Mouse (Mus musculus) CH12F3 (cell line): ENCODE measurements around the gene Zbtb21.
"Not testable (repeated sequence)": the region's sequence is repeated elsewhere in the genome, so short reads cannot be mapped to it uniquely, and the experiment has no call there.

Experiments
- in situ Hi-C: fragments of 300-500 bp; cut with MboI; formaldehyde crosslinking; loops from 2 replicates; pipeline ENCODE4 v1.14.3; 2020; ENCODE audit warnings: low sequenced_read_pairs

The Zbtb21 gene

DNA sequence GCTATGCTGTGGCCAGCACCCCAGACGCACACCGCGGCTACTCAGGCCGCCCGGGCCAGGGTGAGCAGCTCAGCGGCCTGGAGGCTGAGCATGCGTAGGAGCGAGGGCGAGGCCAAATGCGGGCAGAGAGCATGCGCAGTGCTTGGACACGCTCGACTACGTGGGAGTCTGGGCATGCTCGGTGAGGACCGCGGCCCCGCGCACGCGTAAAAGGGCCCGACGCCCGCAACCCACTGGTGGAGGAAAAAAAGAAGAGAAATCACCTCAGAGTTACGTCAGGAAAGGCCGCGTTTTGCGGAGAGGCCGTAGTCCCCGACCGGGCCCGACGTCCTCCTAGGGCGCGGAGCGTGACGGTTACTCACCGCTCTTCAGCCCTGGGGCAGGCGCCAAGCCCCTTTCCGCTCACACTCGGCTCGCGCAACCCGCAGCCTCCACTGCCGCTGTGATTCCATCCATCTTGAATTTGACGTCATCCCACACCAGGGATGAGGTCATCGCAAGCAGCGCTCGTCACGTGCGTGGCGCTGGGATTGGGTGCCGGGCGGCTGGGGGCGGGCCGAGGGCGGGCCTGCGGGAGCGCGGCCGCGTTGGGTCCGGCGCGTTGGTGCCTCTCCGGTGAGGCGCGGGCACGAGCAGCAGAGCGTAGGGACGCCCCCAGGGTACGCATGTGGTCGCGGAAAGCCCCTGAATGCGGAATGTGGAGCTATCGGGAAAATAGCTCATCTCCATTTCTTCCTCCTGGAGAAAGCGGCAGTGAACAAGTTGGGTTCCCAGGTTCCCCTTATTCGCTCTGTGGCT, at the start of gene Zbtb21, which contains the start of gene C2cd2:
Gene Zbtb21, minus strand, starts transcription at position 472 of the 798 bp plus-strand sequence.
Gene C2cd2, minus strand, starts transcription at position 448 of the 798 bp plus-strand sequence.
- in situ Hi-C loops: no loop called here

DNA sequence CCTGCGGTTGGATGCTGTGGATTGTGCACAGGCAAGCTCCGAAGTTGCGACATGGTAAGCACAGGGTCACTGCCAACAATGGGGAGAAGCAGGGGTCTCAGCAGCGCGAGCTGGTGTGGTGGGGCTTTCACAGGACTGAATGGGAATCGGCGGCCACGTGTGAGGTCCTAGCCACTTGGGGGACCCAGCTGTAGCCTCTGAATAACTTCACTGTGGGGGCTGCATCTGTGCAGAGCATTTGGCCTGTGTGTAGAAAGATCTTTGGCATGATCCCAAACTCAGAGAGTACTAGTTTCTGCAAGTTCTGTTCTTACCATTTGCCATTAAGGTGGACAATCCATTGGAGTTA, 34.9 kb upstream of the Zbtb21 start:
- in situ Hi-C loops: not testable (repeated sequence)

DNA sequence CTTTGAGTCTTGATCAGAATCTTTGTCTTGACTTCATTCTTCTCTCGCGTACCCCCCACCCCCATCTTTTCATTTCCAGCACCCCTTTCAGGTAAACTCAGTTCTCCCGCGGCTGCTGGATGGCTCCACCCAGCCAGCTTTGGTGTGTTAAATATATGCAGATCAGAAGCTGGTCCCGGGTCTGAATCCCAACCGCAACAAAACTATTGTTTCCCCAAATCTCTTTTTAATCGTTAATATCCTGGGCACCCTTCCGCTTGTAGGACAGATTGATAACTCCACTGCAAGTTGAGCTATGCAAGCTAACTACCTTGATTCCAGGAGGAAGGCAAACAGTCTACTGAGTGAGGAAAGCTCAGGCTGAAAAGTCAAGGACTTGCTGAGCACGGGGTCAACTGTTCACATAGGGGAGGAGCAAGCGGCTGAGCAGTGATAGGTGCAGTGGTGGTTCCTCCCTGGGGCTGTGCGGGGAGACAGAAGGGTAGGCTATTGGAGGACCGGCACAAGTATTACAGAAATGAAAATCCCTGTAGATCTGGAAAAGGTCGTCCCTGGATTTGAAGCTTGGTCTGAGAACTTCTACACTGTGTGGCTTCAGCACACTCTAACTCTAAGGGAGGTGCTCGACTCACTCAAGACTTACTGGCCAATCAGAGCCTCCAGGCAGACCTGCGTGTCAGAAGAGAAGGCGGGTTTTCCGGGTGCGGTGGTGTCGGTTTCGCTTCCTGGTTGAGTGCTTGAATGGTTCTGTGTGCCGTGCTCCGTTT, 34.4 kb upstream of the Zbtb21 start, which contains the start of gene B230307C23Rik:
Gene B230307C23Rik, plus strand, starts transcription at position 700 of the 767 bp plus-strand sequence.
- in situ Hi-C loops: no loop called here

DNA sequence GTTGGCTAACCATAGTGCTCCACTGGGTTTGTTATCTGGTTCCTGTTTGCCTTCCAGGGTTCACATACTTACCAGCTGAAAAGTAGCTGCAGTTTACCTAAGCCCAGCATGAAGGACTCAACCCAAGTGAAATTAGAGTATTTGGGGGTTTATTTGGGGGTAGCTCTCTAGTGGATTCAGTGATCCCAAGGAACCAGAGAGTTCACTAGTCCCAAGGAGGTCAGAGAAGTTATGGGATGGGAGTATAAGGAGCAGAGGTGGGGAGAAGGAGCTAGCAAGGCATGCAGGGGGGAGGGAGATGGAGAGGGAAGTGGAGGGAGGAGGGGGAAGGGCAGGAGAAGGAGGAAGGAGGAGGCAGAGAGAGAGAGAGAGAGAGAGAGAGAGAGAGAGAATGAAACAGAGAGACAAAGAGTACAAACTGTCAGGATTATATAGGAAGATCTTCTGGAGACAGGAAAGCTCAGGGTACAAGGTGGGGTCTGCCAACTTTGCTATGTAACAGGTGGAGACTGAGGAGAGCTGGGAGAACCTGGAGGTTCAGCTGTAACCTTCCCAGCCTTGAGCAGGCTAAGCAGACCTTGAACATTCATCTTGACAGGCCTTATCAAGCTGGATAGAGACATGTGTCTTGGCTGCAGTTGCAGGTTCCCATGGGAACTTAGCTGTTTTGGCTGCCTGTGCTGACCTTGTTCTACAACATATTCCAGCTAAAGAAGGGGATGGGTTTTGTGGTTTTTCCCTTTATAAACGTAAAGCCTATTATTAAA, 33.6 kb upstream of the Zbtb21 start:
- in situ Hi-C loops: no loop called here

DNA sequence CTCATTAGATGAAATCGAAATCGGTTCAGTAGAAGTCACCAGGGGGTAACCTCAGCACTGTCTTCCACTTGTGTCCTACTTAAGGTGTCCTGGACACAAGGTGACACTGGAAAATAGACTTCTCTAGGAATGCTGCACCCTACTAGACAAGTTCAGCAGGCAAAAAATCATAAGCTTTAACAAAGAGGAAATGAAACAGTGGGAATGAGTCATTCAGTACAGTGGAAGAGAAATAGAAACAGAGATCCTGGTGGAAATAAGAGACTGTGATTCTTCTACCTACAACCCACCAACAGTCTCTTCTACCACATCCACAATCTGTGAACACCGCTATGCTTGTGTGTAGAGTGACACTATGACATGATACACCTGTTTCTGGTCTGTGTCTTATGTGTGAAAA, 30.1 kb upstream of the Zbtb21 start:
- in situ Hi-C loops: not testable (repeated sequence)

DNA sequence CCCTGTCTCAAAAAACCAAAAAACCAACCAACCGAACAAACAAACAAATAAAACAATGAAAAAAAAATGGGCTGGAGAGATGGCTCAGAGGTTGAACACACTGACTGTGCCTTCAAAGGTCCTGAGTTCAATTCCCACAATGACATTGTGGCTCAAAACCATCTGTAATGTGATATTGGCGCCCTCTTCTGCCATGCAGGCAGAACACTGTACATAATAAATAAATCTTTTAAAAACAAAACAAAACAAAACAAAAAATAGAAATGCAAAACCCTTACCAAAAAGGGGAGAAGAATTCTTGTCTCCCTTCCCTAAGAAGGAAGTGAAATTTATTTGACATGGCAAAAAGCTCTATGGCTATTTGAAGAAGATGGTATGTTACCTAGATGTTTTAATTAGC, 29.1 kb upstream of the Zbtb21 start:
- in situ Hi-C loops: no loop called here

DNA sequence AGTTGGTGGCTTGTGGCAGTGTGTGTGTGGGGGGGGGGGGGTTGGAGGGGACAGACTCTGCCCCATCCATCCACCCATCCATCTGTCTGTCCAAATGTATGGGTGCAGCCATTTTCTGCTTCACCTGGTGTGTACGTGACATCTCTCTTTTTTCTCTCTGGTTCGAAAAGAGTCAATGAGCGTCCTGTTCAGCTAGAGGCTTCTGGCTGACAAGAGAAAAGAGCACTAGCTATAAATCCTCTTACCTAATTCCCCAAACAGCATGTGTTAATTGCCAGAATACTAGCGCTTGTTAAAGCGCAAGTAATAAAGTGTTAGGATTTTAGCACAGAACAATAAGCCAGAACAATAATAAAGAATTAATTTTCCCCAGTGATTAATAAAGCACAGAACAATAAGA, 22.2 kb upstream of the Zbtb21 start:
- in situ Hi-C loops: no loop called here

DNA sequence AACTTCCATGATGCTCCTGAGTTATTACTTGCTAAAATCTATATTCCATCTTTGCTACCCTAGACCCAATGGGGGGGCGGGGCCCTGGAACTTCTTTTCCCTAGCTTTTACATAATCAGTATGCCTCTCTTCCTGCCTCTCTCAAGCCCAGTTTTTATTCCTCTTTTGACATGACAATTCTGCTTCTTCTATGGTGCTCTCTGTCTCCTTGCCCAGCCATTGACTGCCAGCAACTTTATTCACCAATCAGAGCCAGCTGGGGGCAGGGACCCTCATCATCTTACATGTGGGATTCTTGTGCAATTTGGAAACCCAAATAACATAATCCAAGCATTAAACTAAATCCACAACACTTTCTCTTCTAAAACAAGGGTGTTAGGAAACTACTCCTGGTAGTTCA, 18.9 kb upstream of the Zbtb21 start:
- in situ Hi-C loops: no loop called here

DNA sequence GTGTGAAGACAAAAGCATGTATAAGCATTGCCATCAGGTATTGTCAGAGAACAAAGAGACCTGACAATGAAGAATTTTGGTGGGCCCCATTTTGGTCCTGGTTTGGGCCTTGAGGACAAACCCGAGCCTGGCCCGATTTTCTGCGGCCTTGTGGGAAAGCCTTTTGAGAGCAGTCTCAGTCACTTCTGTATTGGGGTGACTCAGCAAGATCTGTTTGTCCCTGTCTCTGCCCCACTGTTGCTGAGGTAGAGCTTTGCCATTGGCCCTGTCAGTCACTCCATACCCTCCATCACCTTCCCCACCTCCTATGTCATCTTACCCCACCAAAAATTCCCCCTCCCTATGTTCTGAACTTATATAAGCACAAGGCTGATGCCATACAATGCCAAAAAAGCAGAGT, 15.3 kb upstream of the Zbtb21 start:
- in situ Hi-C loops: no loop called here

DNA sequence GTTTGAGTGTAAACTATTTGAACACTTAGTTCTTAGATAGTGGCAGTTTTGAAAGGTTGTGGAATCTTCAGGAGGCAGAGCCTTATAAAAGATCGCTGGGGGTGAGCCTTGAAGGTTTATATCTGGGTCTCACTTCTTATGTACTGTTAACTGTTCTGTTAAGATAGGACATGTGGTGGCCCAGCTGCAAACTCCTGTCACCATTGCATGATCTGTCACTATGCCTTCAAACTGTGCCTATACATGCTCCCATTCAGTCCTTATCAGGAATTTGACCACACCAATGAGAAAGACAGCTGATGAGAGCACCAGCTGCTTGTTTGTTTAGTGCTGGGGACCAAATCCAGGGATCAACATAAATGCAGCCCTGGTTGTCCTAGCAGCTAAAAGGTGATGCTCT, 14.9 kb upstream of the Zbtb21 start:
- in situ Hi-C loops: no loop called here

DNA sequence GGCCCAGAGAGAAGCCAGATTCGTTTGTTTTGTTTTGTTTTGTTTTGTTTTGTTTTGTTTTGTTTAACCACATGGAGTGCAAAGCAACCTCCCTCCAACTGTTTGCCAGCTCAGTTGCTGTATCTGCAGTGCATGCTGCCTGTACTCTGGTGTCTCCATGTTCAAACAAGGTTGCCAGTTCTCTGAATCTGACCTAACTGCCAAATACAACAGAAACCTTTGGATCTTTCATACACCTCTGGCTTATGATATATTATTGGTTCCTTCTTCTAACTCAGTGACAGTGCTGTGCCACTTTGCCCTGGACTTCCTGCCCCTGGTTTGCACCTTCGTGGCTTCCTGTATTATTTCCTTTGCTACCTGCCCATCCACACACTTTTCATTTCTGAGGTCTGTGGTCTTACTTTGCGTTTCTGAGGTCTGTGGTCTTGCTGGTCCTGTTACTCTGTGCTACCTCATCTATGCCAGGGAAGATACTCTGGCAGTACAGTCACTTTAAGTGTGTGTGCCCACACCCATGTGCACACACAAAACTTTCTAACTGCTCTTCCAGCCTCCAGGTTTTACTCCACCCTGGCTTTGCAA, 1.6 kb upstream of the Zbtb21 start:
- in situ Hi-C loops: no loop called here

DNA sequence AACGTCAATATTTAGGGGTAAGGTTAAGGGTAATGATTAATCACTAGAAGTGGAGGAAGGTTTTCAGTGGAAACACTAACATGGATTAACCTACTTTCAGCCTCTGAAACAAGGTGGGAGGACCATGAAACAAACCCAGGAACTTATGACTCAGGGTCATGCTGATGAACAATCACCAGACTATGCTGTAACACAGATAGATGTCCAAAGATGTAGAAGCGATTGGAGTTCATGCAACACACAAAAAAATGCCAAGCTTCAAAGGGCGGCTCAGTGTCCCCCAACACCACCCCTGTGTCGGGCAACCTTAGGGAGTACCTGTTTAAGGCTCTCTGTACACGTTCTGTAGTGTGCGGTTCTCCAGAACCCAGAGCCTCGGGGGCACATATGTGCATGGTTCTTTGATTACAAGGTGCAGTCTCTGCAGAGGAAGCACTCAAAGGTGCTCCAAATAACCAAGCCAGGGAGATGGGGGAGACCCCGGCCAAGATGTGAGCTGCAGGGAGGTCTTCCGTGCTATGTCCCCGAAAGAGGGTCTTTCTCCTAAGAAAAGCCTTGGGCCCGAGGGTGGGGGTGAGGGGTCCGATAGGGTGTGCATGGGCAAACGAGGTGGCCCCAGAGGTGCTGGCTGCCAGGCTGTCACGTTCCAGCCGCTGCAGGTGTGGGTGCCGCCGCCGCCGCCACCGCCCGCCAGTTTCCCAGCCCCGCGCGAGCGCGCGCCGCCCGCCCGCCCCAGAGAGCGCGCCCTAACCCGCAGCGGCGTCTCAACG, 856 bp downstream of the Zbtb21 start:
- in situ Hi-C loops: no loop called here

DNA sequence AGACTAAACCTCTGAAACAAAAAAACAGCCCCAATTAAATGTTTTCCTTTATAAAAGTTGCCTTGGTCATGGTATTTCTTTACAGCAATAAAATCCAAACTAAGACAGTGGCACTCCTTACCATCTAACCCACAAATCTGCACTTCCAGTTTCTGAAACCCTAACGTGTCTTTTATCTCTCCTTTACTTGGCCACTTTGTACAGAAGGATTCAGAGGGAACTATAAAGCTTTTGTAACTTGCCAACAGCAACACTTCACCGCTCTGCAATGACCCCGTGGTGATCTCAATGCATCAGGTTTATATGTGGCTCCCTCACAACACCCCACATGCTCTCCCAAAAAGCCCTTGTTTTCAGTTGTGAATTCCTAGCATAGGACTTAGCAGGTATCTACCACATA, 2.1 kb downstream of the Zbtb21 start:
- in situ Hi-C loops: no loop called here

DNA sequence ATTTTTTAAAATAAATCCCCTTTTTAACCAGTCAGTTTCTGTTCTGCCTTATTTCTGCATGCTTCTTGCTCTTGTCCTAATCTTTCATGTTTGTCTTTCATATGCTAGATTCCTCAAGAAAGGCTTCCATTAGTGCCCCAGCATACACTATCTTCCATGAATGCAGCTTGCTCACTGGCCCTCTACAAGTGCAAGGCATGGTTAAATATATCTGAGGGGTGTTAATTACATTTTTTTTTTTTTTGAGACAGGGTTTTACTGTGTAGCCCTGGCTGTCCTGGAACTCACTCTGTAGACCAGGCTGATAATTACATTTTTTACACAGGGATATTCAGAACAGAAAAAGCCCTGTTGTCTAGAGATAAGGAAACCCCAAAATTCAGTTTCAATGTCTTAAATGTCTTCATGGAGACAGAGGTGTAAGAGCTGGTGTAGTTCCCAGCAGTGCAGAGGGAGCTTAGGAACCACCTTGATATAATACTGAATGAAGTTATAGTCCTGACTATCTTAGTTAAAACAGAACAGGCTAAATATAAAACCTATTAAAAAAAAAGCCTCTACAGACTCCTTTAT, 3.9 kb downstream of the Zbtb21 start:
- in situ Hi-C loops: no loop called here

DNA sequence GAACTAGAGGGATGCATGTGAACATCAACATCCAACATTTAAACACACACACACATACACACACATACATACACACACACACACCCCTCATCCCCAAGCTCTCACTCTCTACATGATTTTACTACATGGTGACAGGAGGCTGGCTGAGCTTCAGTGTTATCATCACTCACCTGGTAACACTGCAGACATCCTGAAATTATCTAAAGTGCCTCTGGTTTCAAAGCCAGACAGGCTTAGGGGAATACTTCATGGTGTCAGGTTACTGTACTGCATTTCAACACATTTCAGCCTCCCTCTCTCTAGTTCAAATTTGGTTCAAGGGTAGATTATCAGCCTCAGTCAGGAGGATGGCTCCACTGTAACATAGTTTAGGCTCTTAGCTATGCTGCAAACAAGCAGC, 4.8 kb downstream of the Zbtb21 start:
- in situ Hi-C loops: no loop called here

DNA sequence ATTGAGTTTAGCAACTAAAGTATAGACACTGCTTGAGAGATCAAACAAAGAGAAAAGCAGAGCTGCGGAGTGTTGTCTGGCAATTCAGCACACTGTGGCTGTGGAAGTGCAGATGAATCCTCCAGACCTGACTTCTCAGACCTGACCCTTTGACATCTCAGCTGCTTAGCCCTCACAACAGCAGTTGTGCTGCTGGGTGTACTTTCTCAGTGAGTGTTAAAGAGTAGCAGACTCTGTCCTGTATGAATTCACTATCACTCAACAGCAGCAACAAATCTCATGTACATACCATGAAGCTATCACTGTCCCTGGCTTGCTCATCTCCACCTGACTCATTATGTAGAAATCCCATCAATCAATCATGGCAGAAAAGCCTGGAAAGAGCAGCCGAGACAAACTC, 6.4 kb downstream of the Zbtb21 start:
- in situ Hi-C loops: no loop called here

DNA sequence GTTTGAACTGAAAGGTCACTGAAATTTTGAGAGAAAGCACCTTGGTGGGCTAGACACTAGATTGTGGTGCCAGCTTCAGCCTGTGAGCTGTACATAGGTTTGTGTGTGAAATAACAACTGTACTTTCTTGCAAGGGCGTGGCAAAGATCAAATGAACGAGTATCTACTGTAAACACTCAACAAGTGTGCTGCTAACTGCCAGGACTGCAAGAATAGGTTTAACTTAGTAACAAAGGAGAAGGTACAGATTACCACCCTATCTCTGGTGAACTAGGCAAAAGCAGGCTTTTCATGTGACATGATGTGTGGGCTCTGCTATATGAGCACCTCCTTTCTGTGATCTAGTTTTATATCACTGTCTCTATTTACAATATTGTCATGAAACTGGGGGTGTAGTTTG, 9.1 kb downstream of the Zbtb21 start:
- in situ Hi-C loops: no loop called here

DNA sequence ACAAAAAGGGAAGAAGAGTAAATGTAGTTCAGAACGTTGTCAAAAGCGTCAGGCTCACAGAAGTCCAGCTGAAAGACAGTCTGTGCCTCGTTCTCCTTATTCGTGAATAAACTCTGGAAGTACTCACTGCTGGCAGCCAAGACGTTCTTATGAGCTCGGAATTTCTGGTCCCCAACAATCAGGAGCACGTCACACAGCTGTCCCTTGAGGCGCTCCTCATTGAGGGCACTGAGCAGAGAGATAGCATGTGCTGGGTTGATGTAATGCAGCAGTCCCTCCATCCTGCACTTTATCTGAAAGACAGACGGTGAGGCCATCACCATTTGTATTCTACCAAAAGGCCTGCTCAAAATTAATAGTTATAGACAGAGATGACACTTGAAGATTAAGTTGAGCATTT, 9.6 kb downstream of the Zbtb21 start:
- in situ Hi-C loops: no loop called here

DNA sequence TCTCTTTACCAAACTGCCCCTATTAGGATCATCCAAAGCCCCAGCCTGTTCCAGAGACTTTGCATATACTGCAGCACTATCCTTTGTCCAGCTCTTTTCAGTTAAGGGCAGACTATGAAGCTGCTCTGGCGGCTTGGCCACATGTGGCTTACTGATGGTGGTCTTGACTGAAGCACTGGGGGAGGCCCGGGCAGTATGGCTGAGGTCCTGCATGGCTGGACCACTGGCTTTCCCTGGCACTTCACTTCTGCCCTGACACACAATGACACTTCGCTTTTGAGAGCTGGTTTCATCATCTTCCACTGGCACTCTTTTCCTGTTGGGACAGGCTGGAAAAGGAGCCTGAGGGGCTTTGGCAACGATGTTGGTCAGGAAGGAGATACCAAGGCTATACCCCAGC, 10.1 kb downstream of the Zbtb21 start:
- in situ Hi-C loops: no loop called here

DNA sequence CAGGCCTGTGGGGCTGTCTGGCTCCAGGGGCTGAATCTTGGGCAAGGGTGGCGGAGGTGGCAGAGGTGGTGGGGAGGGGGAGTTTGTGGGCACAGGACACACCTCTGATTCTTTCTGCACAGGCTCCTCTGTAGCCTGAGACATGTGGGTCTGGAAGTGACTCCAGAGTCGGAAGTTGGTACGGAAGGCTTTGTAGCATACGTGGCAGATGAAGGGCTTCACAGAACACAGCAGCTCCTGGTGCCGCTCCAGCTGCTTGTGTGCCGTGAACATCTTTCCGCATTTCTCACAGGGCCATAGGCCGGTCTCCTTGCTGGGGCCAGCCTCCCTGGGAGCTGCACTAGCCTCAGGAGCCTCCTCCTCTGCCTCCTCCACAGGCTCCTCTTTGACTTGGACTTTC, 12.4 kb downstream of the Zbtb21 start:
- in situ Hi-C loops: no loop called here
